Mouse (Mus musculus) cortical plate, adult 2 months (tissue): ENCODE measurements around the gene Rasgrp4. TPM values are rescaled to one million over a fixed set of nuclear protein-coding genes. Genes with fewer than 3 reads are reported as not detected.
"Not testable (repeated sequence)": the region's sequence is repeated elsewhere in the genome, so short reads cannot be mapped to it uniquely, and the experiment has no call there.

Source experiments
- H3K27ac ChIP-seq: fragments of 200-500 bp; 2 replicates; pipeline ENCODE4 v1.5.1; 2012; ENCODE audit warnings: low read length, control low read depth, inconsistent platforms; ENCODE audit not compliant: insufficient read depth
- H3K4me1 ChIP-seq: fragments of 200-500 bp; 2 replicates; pipeline ENCODE4 v1.6.1; 2011; ENCODE audit warnings: low read length; ENCODE audit not compliant: control insufficient read depth, insufficient read depth
- H3K4me3 ChIP-seq: fragments of 200-500 bp; 2 replicates; pipeline ENCODE4 v1.5.1; 2011; ENCODE audit warnings: mild to moderate bottlenecking, low read length, control low read depth; ENCODE audit not compliant: insufficient read depth
- CTCF ChIP-seq: fragments of 200-500 bp; IDR thresholded peaks from 2 replicates; pipeline ENCODE4 v1.5.1; 2011; ENCODE audit warnings: mild to moderate bottlenecking, control low read depth, low read length; ENCODE audit not compliant: insufficient read depth; ENCODE audit errors: extremely low read depth
- POLR2A ChIP-seq: fragments of 200-500 bp; IDR thresholded peaks from 2 replicates; pipeline ENCODE4 v1.6.1; 2011; ENCODE audit warnings: mild to moderate bottlenecking, low read length, control low read depth; ENCODE audit not compliant: insufficient read depth; ENCODE audit errors: extremely low read depth
- polyA plus RNA-seq: library from polyadenylated mRNA; depleted of rRNA; stranded (reverse); fragments of >200 nt; gene quantifications from 2 replicates; pipeline ENCODE4 v1.2.3, GENCODE M21; 2012; rRNA removed

Rasgrp4 gene
- polyA plus RNA-seq, 1 experiment: 1.5 TPM

DNA sequence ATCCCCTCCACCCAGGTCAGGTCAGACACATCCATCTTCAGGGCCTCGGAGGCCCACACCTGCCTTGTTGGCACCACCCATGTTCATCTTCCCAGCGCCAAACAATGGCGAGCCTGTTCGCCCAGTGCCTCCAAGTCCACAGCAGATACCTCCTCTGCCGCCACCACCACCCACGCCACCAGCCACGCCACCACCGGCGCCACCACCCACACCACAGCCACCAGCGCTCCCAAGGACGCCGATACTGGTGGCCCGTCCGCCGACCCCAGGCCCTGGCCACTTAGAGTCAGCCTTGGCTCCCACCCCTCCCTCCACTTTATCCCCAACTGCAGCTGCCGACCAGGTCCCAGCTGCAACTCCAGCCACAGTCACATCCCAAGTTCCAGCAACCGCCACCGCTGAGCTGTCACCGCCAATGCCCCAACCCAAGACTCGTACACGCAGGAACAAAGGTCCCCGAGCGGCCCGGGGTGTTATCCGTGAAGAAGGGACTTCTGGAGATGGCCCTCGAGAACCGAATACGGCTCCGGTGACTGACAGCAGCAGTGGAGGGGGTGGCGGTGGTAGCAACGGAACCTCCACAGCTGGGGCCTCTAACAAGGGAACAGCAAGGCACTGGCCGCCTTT lies 37.9 kb downstream of the Rasgrp4 start:
- Histone ChIP-seq H3K4me3 (no peak overlapping the region), H3K27ac (no peak overlapping the region), H3K4me1 (no peaks in the 10 kb centered on the region)
- TF ChIP-seq CTCF (no peak), POLR2A (0 out of 2 replicates have a peak, but pooled peaks have one; percentile 28)

DNA sequence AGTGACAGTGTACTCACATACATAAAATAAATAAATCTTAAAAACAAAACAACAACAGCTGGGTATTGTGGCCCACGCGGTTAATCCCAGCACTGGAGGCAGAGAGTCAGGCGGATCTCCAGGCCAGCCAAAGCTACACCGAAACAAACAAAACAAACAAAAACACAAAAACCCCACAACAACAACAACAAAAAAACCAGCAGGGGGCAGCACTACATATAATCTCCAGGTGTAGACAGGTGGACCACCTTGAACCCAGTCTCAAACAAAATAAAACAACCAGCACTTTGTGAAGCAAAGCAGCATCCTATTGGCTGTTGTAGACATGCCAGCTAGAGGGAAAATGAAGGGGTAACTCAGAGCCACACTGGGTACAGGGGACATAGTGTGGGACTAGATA lies 43.5 kb downstream of the Rasgrp4 start:
- no peak overlapping the region for H3K27ac ChIP-seq
- TF ChIP-seq POLR2A (no peak), CTCF (0 out of 2 replicates have a peak, but pooled peaks have one; percentile 14)
- peaks cover 8% of the 10 kb centered on the region for H3K4me1 ChIP-seq
- H3K4me3 ChIP-seq: no peak overlapping the region

DNA sequence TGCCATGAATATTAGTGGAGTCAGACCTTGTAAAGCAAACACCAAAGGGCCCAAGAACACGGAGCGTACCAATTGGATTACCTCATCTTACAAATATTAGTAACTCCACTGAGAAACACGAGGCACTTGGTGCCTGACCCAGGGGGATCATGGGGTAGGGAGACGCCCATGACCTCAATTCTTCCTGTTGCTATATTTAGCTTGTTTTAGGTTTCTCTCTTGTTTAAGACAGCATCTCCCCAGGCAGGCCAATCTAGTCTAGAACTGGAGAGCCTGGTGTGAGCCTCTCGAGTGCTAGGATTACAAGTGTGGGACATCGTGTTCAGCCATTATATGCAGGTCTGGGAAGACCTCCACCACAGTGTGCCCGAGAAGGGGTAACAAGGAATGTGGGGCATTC lies 44.7 kb downstream of the Rasgrp4 start:
- Histone ChIP-seq H3K4me1 (peaks cover 8% of the 10 kb centered on the region), H3K4me3 (peak overlapping the region; percentile 96), H3K27ac (no peak overlapping the region)
- TF ChIP-seq POLR2A (no peak), CTCF (no peak)

DNA sequence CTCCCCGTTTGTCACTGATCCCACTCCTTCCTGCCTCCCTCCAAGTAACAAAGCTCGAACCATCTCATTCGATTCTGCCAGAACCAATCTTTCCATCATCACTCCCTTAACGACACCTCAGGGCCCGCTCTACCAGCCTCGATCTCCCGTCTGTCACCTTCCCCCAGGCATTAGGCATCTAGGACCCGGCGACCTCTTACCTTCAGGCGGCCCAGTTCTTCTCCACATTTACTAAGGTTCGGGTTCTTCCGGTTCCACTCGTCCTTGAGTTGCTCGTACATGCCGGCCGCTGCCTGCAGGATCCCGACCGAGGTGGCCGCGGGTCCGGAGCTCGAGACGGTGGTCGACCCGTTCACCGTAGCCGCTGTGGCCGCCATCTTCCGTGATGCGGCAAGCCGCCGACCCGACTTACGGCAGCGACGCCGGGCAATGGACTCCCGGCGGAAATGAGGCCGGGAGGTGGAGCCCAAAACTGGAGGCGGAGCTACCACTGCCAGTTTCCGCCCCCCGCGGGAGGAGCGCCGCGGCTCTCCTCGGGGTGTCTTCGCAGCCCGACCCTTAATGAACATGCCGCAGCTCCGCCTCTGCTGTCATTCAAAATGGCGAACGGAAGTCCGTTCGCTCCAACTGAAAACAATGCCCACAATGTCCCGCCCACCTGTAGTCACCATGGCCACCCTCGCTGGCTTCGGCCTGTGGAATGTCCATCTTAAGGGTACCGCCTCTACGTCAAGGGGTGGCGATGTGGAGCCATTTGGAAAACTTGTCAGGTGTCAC lies 45.6 kb downstream of the Rasgrp4 start, which contains the start of gene Psmd8:
TSS of gene Psmd8 (minus strand) at position 625 of the 777 bp plus-strand sequence.
- Histone ChIP-seq H3K4me3 (peak within 1 kb of the TSS; percentile 96), H3K4me1 (peaks cover 8% of the 10 kb centered on the region), H3K27ac (0 out of 2 replicates have a peak within 1 kb of the TSS, but pooled peaks have one; percentile 30)
- TF ChIP-seq POLR2A (peak; percentile 74), CTCF (0 out of 2 replicates have a peak, but pooled peaks have one; percentile 26)

DNA sequence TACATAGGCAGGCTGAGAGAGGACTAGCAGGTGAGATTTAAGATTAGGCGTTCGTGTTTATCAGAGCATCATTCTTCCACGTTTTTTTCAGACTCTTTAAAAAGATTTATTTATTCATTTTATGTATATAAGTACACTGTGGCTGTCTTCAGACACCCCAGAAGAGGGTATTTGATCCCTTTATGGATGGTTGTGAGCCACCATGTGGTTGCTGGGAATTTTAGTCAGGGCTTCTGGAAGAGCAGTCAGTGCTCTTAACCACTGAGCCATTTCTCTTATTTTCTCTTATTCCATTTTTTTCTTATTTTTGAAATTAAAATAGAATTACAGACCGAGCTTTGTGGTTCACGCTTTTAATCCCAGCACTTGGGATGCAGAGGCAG lies 46.2 kb downstream of the Rasgrp4 start:
- no peak for TF ChIP-seq CTCF
- no peak for TF ChIP-seq POLR2A
- no peak overlapping the region for H3K27ac ChIP-seq

DNA sequence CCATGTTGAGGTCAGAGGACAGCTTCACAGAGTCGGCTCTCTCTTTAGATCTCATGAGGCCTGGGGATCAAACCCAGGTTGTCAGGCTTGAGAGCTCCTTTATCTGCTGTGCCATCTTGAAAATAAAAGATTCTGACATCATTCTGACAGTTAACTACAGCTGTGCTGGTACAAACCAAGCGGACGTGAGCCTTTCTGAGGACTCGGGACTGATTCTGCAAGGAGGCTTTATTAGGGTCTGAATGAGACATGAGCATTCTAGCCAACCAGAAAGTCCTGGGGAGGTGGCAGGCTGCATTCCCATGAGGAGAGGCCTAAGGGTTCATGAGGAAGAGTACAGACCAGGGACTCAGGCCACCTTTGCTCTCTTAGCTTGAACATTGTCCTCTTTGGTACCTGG lies 46.7 kb downstream of the Rasgrp4 start:
- H3K27ac ChIP-seq, H3K4me1 ChIP-seq, H3K4me3 ChIP-seq: not testable (repeated sequence)

More for the DNA sequence above, 46.2 kb downstream of the Rasgrp4 start:
- H3K4me1 ChIP-seq: peaks cover 8% of the 10 kb centered on the region
- peak overlapping the region; percentile 96 for H3K4me3 ChIP-seq

DNA sequence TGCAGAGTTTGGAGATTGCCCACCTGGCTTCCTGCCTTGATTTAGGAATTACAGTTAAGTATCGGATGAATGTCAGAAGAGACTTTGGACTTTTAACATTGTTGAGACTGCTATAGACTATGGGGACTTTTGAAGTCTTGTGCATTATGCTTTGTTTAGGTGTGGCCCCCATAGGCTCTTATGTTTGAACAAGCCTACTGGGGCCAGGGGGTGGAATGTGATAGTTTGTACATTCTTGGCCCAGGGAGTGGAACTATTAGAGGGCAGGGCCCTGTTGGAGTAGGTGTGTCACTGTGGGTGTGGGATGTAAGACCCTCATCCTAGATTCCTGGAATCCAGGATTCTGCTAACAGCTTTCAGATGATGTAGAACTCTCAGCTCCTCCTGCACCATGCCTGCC lies 59.6 kb downstream of the Rasgrp4 start:
- H3K27ac ChIP-seq, H3K4me1 ChIP-seq, H3K4me3 ChIP-seq: not testable (repeated sequence)

DNA sequence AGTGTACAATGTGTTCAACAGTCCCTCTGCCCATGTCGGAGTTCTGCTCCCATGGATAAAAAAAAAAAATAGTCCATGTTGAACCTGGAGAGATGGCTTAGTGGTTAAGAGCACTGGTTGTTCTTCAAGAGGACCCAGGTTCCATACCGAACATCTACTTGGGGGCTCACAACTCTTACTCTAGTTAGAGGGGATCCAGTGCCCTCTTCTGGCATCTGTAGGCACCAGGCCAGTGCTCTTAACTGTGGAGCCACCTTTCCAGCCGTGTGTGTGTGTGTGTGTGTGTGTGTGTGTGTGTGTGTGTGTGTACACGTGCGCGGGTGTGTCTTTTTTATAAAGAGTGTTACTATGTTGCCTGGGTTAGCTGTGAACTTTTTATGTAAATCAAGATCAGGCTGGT lies 67.9 kb downstream of the Rasgrp4 start:
- Histone ChIP-seq H3K27ac (no peak overlapping the region), H3K4me3 (no peak overlapping the region), H3K4me1 (no peaks in the 10 kb centered on the region)
- TF ChIP-seq POLR2A (no peak), CTCF (no peak)

Other genes with a start within 250 kb of the Rasgrp4 start
- gene Actn4, start 172.5 kb upstream of the Rasgrp4 start, polyA plus RNA-seq: 170 and 178 TPM in 2 replicates
- 307 and 320 TPM in 2 replicates for gene Eif3k, start 153.0 kb upstream of the Rasgrp4 start, polyA plus RNA-seq
- gene Map4k1, start 152.8 kb upstream of the Rasgrp4 start, polyA plus RNA-seq: 2.2 and 2.8 TPM in 2 replicates
- 7.2 and 7.7 TPM in 2 replicates for gene Ryr1, start 9.7 kb upstream of the Rasgrp4 start, polyA plus RNA-seq
- gene Fam98c, start 21.4 kb downstream of the Rasgrp4 start, polyA plus RNA-seq: 62.3 and 66.1 TPM in 2 replicates
- gene Ggn, start 35.4 kb downstream of the Rasgrp4 start, polyA plus RNA-seq: 0.52 and 0.72 TPM in 2 replicates
- 39.6 and 40.7 TPM in 2 replicates for gene Spred3, start 35.6 kb downstream of the Rasgrp4 start, polyA plus RNA-seq
- gene Psmd8, start 45.9 kb downstream of the Rasgrp4 start, polyA plus RNA-seq: 195 and 198 TPM in 2 replicates
- gene Catsperg1, start 79.2 kb downstream of the Rasgrp4 start, polyA plus RNA-seq: 2.3 and 4.2 TPM in 2 replicates
- 3.1 and 3.8 TPM in 2 replicates for gene Kcnk6, start 97.7 kb downstream of the Rasgrp4 start, polyA plus RNA-seq
- gene Yif1b, start 103.5 kb downstream of the Rasgrp4 start, polyA plus RNA-seq: 69.1 and 71.7 TPM in 2 replicates
- 0.10 and 0.47 TPM in 2 replicates for gene 2200002D01Rik, start 113.6 kb downstream of the Rasgrp4 start, polyA plus RNA-seq
- 25.9 and 27.4 TPM in 2 replicates for gene Spint2, start 147.1 kb downstream of the Rasgrp4 start, polyA plus RNA-seq
- gene Ppp1r14a, start 154.5 kb downstream of the Rasgrp4 start, polyA plus RNA-seq: 40.8 and 44.7 TPM in 2 replicates
- 59.6 and 65.1 TPM in 2 replicates for gene Dpf1, start 169.1 kb downstream of the Rasgrp4 start, polyA plus RNA-seq